Mouse (Mus musculus) forebrain, embryonic 11.5 days (tissue): Measurements from ENCODE around the gene Iqcf1. TPM values are rescaled to one million over a fixed set of nuclear protein-coding genes. Genes with fewer than 3 reads are reported as not detected.

Experiments
- ATAC-seq: fragments of 200-750 bp; cut with Nextera tagmentation; replicated peaks from 2 replicates; pipeline ENCODE4 v1.8.0; 2017; ENCODE audit warnings: moderate TSS enrichment; ENCODE audit not compliant: low FRiP score
- DNase-seq: peaks from one replicate; pipeline ENCODE4 v3.0.0-alpha.2; 2017; ENCODE audit warnings: low spot score
- H3K27ac ChIP-seq: fragments of 300-500 bp; sonication (generic); 2 replicates; pipeline ENCODE4 v1.5.1; 2014; ENCODE audit warnings: low read depth, low read length
- H3K27me3 ChIP-seq: fragments of 300-500 bp; sonication (generic); 2 replicates; pipeline ENCODE4 v1.6.1; 2014; ENCODE audit warnings: mild to moderate bottlenecking, low read length, mixed read lengths; ENCODE audit not compliant: control insufficient read depth, insufficient read depth
- H3K36me3 ChIP-seq: fragments of 300-500 bp; sonication (generic); 2 replicates; pipeline ENCODE4 v1.6.1; 2014; ENCODE audit warnings: mild to moderate bottlenecking, low read length, moderate library complexity, mixed read lengths; ENCODE audit not compliant: control insufficient read depth, insufficient read depth
- H3K4me1 ChIP-seq: fragments of 300-500 bp; sonication (generic); replicated peaks from 2 replicates; pipeline ENCODE4 v1.6.1; 2014; ENCODE audit warnings: low read length, mixed read lengths; ENCODE audit not compliant: control insufficient read depth, insufficient read depth
- H3K4me2 ChIP-seq: fragments of 300-500 bp; sonication (generic); 2 replicates; pipeline ENCODE4 v1.6.1; 2014; ENCODE audit warnings: low read depth, mild to moderate bottlenecking, low read length, moderate library complexity, mixed read lengths; ENCODE audit not compliant: severe bottlenecking
- H3K4me3 ChIP-seq: fragments of 300-500 bp; sonication (generic); 2 replicates; pipeline ENCODE4 v1.5.1; 2014; ENCODE audit warnings: low read depth, low read length
- H3K9ac ChIP-seq: fragments of 300-500 bp; sonication (generic); 2 replicates; pipeline ENCODE4 v1.6.1; 2014; ENCODE audit warnings: low read length
- H3K9me3 ChIP-seq: fragments of 300-500 bp; sonication (generic); 2 replicates; pipeline ENCODE4 v1.6.1; 2016; ENCODE audit warnings: low read length, mixed read lengths; ENCODE audit not compliant: control insufficient read depth
- WGBS: fragments of 180-500 bp; shearing (Covaris S2); extraction: QIAGEN DNeasy Blood & Tissue Kit; methylation state at CpG from one replicate; pipeline ENCODE4 v1.1.7; 2014; 5-methylcytosine and 5-hydroxymethylcytosine counted together
- polyA plus RNA-seq: library from polyadenylated mRNA; unstranded; fragments of >200 nt; fragmentation: Nextera tagmentation; extraction: Ambion mirVana; gene quantifications from 2 replicates; pipeline ENCODE4 v1.2.1, GENCODE M21; 2014

Iqcf1 gene
- polyA plus RNA-seq, 1 experiment from 2014 or later: not detected

- H3K4me3 ChIP-seq: no peak overlapping the region
- no peaks in the 10 kb centered on the region for H3K9me3 ChIP-seq
- WGBS: 83% methylated on average over 6 of the region's 6 CpGs
- no peak overlapping the region for H3K27ac ChIP-seq
- H3K36me3 ChIP-seq: 0 out of 2 replicates have a peak, but pooled peaks cover 2% of the 10 kb centered on the region
- no peak for ATAC-seq
- peaks cover 5% of the 10 kb centered on the region; the same call in 1 of the 2 replicates for H3K27me3 ChIP-seq
- H3K4me2 ChIP-seq: no peak overlapping the region
- H3K9ac ChIP-seq: no peak overlapping the region
- no peak for DNase-seq
- peaks cover 20% of the 10 kb centered on the region for H3K4me1 ChIP-seq
Measured at GRCm38 (mm10) chr9:106469317-106469716, 30.4 kb upstream of the Iqcf1 start.

- DNase-seq (no peak), ATAC-seq (no peak)
- Histone ChIP-seq H3K36me3 (0 out of 2 replicates have a peak, but pooled peaks cover 2% of the 10 kb centered on the region), H3K4me2 (no peak overlapping the region), H3K9me3 (no peaks in the 10 kb centered on the region), H3K4me1 (peaks cover 15% of the 10 kb centered on the region), H3K4me3 (no peak overlapping the region), H3K27me3 (peaks cover 3% of the 10 kb centered on the region; the same call in 1 of the 2 replicates), H3K9ac (no peak overlapping the region), H3K27ac (no peak overlapping the region)
- WGBS: 66% methylated on average over 9 of the region's 9 CpGs
Measured at GRCm38 (mm10) chr9:106469776-106470175, 30.0 kb upstream of the Iqcf1 start.

GRCm38 (mm10) chr9:106470991-106471750, 28.6 kb upstream of the Iqcf1 start:
- Histone ChIP-seq H3K4me1 (peaks cover 8% of the 10 kb centered on the region), H3K9ac (no peak overlapping the region), H3K27ac (no peak overlapping the region), H3K36me3 (no peaks in the 10 kb centered on the region), H3K9me3 (no peaks in the 10 kb centered on the region), H3K4me2 (no peak overlapping the region), H3K27me3 (no peaks in the 10 kb centered on the region), H3K4me3 (no peak overlapping the region)
- WGBS: 63% methylated on average over 14 of the region's 14 CpGs
- DNase-seq: no peak
- ATAC-seq: no peak

GRCm38 (mm10) chr9:106471892-106472291, 27.9 kb upstream of the Iqcf1 start:
- no peaks in the 10 kb centered on the region for H3K36me3 ChIP-seq
- no peak overlapping the region for H3K4me2 ChIP-seq
- no peaks in the 10 kb centered on the region for H3K9me3 ChIP-seq
- H3K9ac ChIP-seq: peak overlapping the region; percentile 1; the same call in 1 of the 2 replicates
- ATAC-seq (no peak), DNase-seq (peak; percentile 73)
- no peak overlapping the region for H3K27ac ChIP-seq
- H3K27me3 ChIP-seq: no peaks in the 10 kb centered on the region
- H3K4me1 ChIP-seq: peaks cover 11% of the 10 kb centered on the region
- no peak overlapping the region for H3K4me3 ChIP-seq
- WGBS: 14% methylated on average over 5 of the region's 5 CpGs

- DNase-seq (no peak), ATAC-seq (no peak)
- Histone ChIP-seq H3K4me2 (no peak overlapping the region), H3K27me3 (no peaks in the 10 kb centered on the region), H3K4me1 (peaks cover 11% of the 10 kb centered on the region), H3K9me3 (no peaks in the 10 kb centered on the region), H3K4me3 (no peak overlapping the region), H3K36me3 (no peaks in the 10 kb centered on the region), H3K27ac (no peak overlapping the region), H3K9ac (no peak overlapping the region)
- 66% methylated on average over 4 of the region's 4 CpGs for WGBS
Measured at GRCm38 (mm10) chr9:106472321-106472720, 27.4 kb upstream of the Iqcf1 start.

- no peak overlapping the region for H3K27ac ChIP-seq
- no peaks in the 10 kb centered on the region for H3K27me3 ChIP-seq
- ATAC-seq: no peak
- H3K4me3 ChIP-seq: no peak overlapping the region
- no peak for DNase-seq
- no peak overlapping the region for H3K9ac ChIP-seq
- no peaks in the 10 kb centered on the region for H3K36me3 ChIP-seq
- H3K4me2 ChIP-seq: no peak overlapping the region
- H3K9me3 ChIP-seq: no peaks in the 10 kb centered on the region
- 91% methylated on average over 16 of the region's 16 CpGs for WGBS
- peaks cover 17% of the 10 kb centered on the region for H3K4me1 ChIP-seq
Measured at GRCm38 (mm10) chr9:106473081-106473752, 26.6 kb upstream of the Iqcf1 start.

GRCm38 (mm10) chr9:106473753-106474105, 26.0 kb upstream of the Iqcf1 start:
- no peak overlapping the region for H3K4me2 ChIP-seq
- no peak overlapping the region for H3K4me3 ChIP-seq
- ATAC-seq (no peak), DNase-seq (no peak)
- no peaks in the 10 kb centered on the region for H3K9me3 ChIP-seq
- no peaks in the 10 kb centered on the region for H3K27me3 ChIP-seq
- peaks cover 17% of the 10 kb centered on the region for H3K4me1 ChIP-seq
- WGBS: 81% methylated on average over 5 of the region's 5 CpGs
- no peak overlapping the region for H3K9ac ChIP-seq
- no peaks in the 10 kb centered on the region for H3K36me3 ChIP-seq
- no peak overlapping the region for H3K27ac ChIP-seq

GRCm38 (mm10) chr9:106474456-106474855, 25.3 kb upstream of the Iqcf1 start:
- H3K27me3 ChIP-seq: no peaks in the 10 kb centered on the region
- H3K27ac ChIP-seq: no peak overlapping the region
- ATAC-seq (peak; percentile 32), DNase-seq (peak; percentile 92)
- no peaks in the 10 kb centered on the region for H3K9me3 ChIP-seq
- H3K4me3 ChIP-seq: no peak overlapping the region
- no peaks in the 10 kb centered on the region for H3K36me3 ChIP-seq
- no peak overlapping the region for H3K4me2 ChIP-seq
- peaks cover 17% of the 10 kb centered on the region for H3K4me1 ChIP-seq
- peak overlapping the region; percentile 41; the same call in 1 of the 2 replicates for H3K9ac ChIP-seq
- WGBS: 2% methylated on average over 6 of the region's 6 CpGs
